Mouse (Mus musculus) adrenal gland, postnatal 10 days (tissue): ENCODE results near the gene Neurod2. TPM values are rescaled to one million over a fixed set of nuclear protein-coding genes. Genes with fewer than 3 reads are reported as not detected.

Experiments
- DNase-seq: peaks from one replicate; pipeline ENCODE4 v3.0.0; 2021; ENCODE audit warnings: mixed read lengths
- total RNA-seq, 2 experiments: library from RNA; stranded (reverse); gene quantifications; 2 replicates each; pipeline ENCODE4 v1.2.3; 2021

Neurod2 gene
- total RNA-seq, 2 experiments from 2014 or later: not detected

DNA sequence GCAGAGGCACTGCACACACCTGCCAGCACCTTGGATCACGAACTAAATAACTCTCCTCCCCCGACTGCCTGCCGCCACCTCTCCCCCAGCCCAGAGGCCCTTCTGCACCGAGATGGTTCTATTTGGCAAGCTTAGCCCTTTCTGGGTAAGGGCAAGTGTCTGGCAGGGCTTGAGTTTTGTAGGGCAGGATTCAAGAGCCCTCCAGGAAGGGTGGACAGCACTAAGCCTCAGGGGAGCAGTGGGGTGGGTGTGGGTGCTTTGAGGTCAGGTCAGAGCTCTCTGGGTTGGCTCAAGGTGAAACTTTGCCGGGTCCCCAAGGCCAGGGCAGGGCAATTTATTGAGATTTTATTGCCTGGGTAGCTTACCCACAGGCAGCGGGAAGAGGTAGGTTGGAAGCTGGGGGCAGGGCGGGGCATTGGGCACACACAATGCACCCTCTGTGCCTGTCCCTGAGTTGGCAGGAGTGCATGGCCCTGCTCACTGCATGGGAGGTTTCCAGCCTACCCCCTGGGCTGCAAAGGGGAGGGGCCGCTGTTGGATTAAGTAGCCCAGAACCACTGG, 24.3 kb upstream of the Neurod2 start:
- DNase-seq: no peak

DNA sequence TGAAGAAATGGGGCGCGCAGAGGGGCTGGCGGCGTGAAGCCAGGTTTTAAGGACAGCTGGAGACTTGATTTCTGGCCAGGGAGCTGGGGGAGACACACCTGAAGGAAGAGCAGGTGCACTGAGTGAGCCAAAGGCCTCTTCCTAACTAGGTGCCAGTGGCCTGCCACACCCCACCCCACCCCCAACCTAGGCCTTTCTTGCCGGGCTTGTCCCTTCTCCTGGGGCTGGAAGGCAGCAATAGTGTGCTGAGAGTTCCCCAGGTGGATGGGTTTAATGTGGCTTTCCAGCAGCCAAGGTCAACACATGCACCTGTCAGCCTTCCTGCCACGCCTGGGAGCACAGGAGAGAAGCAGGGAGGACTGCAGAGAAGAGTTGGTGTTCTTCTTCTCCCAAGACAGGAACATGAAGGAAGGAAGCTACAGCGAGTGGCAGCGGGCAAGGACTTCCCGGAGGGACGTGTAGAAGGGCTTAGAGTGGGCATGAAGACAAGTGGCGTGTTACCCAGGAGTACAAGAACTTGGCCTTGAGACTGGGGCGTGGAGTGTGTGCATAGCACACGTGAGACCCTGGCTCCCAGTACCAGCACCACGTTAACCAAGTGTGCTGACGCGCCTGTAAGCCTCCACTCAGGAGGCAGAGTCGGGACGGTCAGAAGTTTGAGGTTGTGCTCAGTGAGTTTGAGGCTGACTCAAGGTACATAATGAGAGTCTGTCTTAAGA, 23.0 kb upstream of the Neurod2 start:
- DNase-seq: no peak

DNA sequence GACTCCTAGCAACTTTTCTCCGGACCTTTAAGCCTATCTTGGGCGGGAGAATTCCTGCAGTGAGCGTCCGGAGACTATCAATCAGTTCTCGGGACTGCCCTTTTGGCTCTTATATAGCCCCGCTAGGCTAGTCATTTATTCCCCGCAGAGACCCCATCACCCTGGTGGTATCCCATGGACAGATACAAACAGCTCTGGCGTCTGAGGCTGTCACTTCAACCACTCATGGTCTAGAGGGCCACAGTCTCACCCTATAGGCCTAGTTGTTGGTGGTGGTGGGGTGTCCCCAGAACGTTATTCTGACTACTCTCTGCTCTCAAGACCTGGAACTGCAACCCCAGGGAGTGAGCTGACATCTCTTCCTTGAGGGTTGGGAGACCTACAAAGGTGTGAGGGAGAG, 19.9 kb upstream of the Neurod2 start:
- no peak for DNase-seq

DNA sequence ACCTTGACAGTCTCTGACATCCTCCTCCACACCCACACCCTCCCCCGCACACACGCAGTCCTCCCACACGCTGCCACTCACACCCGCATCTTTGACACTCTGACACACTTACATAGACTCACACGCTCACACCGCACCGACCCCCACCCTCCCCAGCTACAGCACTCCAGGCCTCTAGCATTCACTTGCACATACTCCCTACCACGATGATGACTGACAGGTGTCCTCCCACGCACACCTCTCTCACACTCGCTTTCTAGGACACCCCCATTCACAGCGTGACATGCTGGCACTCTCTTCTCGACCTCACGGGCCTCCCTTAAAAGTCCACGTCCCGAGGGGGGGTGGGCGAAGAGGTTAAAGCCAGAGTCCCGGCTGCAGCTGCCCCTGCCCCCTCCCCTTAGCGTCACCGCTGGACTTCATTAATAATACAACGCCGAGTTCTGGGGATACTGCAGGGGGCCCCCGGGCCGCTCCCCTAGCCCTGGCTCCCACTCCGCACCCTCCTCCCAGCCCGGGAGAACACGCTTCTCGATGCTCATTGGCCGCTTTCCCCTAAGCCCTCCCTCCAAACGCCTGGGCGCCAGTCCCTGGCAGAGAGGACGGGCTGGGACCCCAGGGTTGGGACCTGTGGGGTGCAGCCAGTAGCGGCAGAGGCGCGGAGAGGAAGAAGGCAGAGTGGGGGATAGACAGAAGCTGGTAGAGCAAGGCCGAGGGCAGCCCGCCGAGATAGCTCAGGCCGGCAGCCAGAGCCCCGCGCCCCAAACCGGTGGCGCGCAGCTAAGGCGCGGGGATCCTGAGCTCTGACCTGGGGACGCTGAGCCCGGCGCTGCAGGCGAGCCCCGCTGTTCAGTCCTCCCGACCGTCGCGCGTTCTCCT, 18.9 kb upstream of the Neurod2 start, which contains the start of gene Ppp1r1b:
Gene Ppp1r1b (plus strand): TSS at position 322 of the 879 bp plus-strand sequence.
- DNase-seq: peak; percentile 68

DNA sequence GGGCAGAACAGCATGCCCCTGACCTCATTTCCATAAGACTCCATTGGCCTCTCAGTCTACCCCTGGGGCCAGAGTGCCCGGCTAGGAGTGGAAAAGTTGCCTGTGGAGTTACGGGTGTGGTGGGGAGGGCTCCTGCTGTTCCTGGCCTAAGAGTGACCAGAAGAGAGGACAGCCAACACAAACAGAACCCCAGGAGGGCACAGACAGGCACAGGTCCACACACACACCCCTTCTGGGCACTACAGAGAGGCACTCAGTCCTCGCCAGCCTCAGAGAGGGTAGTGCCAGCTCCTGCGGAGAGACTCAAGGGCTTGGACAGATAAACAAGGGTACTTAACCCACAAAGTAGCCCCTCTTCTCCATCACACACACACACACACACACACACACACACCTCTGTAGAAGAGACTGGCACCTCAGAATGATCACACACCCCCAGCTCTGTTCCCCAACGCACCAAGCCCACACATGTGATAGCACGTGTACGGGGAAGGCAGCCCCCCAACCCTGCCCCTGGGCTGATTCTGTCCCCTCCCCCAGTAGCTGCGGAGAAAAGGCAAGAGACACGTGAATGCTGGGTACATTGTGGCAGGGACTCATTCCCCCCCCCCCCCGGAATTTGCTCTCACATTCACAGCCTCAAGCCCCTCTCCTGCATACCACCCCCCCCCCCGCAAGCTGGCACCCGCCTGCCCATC, 18.1 kb upstream of the Neurod2 start:
- no peak for DNase-seq

GRCm38 (mm10) chr11:98346168-98346567, 16.7 kb upstream of the Neurod2 start:
- no peak for DNase-seq

DNA sequence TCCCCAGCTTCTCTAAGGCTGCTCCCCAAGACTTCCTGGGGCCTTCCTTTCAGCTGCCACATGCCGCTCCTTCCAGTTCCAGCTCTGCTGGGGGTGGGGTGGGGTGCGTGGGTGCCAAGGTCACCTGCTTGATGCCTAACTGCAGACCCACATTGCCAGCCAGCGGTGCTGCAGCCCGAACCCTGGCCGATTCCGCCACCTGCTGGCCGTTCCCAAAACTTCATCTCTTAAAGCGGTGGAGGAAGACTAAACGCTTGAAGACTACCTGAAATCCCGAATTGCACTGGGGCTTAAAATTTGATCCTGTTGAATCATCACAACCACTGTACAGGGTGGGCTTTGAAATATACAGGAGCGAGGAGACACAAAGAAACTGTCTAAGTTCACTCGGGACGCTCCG, 15.8 kb upstream of the Neurod2 start:
- DNase-seq: peak; percentile 90

GRCm38 (mm10) chr11:98342000-98342945, 12.8 kb upstream of the Neurod2 start:
- peak; percentile 96 for DNase-seq

DNA sequence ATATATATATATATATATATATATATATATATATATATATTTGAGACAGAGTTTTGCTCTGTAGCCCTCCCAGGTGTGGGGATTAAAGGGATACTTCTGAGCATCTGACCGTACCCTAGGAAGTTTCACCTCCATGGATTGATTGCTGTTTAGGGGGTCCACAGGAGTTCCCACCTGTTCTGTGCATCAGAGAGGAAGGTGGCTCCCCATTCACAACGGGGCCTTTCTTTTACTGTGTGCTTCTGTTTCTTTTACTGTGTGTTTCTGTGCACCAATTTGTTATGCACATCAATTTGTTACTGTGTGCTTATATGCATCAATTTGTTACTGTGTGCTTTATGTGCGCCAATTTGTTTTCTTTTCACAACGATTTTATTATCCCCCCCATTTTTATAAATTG, 11.7 kb upstream of the Neurod2 start:
- no peak for DNase-seq

GRCm38 (mm10) chr11:98340597-98340996, 11.1 kb upstream of the Neurod2 start:
- no peak for DNase-seq

DNA sequence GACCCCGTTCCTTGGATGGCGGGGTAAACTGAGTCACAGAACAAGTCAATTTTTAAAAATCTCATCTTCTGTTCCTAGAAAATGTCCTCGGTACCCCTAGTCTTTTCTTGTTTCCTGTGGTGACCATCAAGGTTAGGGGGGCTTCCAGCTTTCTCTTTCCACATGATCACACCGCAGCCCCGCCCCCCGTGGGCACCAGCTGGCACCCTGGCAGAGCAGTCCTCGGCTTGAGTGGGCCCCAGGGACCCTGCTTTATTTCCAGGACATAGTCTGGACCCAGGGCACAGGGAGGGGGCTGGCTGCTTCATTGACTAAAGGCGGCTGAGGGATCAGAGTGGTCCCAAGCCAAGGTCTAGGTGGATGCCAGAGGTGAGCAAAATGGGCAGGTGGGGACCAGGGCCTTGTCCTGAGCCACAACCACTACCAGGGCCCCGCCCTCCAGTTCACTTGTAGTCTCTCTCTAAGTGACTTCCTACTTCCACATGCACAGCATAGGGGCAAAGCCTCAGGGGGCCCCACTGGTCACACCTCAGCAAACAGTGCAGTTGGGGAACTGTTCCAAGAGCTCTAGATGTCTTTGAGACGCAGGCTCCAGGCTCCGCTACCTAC, 10.3 kb upstream of the Neurod2 start:
- DNase-seq: no peak

DNA sequence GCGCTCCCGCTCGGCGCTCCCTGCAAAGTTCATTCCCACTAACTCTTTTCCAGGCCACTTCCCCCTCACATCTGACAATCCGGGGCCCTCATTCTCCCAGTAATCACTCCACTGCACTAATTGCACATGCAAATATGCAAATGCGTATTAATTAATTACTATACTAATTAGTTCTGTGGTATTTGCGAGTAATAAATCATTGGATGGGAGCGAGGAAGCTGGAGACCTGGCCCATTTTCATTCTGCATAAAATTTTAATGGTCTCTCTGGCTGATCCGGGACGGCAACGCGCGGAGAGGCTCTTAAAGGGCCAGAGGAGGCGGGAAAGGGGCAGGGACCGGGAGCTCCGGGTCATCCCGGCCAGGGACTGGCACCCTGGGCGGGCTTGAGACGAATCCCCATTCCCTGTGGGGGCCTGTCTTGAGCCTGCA, 9.6 kb upstream of the Neurod2 start:
- no peak for DNase-seq

DNA sequence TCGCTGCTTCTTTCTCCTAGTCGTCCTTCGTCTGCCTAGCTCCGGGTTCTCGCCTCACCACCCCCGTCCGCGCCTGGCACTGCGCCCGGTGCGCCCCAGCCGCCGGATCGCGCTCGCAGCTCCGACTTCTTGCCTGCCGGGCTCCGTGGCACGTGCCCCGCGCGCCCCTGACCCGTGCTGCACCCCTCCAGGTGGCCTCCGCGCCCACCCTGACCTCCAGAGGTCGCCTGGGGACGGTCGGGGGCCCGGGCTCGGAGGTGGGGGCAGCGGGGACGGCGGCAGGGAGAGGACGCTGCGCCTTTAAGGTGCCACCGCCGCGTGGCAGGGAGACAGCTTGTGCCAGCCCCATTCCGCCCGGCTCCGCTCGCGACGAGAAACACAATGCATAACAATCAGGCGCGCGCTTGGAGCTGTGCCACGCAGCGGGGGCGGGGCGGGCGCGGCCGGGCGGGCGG, 9.1 kb upstream of the Neurod2 start:
- peak; percentile 62 for DNase-seq

DNA sequence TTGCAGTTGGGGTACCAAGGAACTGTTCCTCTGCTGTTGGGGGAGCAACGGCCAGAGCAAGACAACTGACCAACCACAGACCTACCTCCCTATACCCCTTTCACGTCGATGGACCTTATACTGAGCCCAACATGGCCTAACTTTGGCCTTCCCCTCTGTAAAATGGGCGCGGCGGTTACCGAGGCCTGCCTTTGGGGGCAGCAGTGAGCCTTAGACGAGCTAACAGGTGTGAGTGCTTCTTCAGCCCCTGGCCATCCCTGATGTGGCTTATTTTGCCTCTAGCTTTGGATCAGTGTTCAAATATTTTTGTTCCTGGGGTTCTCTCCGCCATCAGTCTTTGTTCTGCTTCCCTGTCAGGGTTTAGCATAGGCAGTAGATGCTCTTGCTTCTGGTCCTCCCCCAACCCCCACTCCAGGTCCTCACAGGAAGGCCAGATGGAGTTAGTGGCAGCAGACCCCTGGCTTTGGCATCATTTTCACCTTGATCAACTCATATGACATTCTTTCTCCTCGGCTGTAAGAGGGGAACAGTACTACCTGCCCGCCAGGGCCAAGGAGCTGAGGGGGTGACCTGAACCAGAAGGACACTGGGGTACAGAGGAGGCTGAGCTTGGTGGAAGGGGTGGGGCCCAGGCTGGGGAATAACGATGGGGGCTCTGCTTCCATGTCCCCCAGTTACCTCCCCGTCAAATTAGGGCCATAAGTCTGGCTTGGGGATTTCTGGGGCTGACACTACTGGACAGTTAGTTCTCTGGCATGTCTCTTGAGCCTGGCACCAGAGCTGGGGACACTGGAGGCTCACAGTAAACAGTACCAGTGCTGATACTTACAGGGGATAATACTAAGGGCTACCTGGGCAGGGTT, 7.0 kb upstream of the Neurod2 start:
- no peak for DNase-seq

DNA sequence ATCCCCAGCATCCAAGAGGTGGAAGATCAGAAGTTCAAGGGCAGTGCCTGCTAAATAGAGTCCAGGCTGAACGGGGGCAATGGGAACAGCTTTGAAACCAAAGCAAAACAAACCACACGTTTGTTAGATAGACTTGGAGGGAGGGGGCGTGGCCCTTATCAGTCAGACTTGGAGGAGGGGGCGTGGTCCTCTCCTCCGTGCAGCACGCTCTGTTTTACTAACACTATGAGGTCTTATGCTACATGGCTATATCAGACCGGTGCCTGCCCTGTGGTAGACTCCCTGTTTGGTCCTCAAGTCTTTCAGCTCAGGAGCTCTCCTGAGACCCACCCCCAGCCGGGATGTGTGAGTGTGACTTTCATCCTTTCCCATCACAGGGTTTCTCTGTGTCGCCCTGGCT, 5.8 kb upstream of the Neurod2 start:
- DNase-seq: no peak

- DNase-seq: no peak
Observed at GRCm38 (mm10) chr11:98333981-98334741, 4.7 kb upstream of the Neurod2 start.

- no peak for DNase-seq
Observed at GRCm38 (mm10) chr11:98333263-98333696, 3.8 kb upstream of the Neurod2 start.

GRCm38 (mm10) chr11:98332841-98333240, 3.4 kb upstream of the Neurod2 start:
- DNase-seq: no peak

- DNase-seq: no peak
Observed at GRCm38 (mm10) chr11:98332186-98332585, 2.7 kb upstream of the Neurod2 start.
